Mouse (Mus musculus) CH12.LX (cell line): ENCODE measurements at regions not wholly inside any gene's neighbourhood (a gene's known extent, or its start where the extent isn't known, plus 50 kb on each side); places are given as distances from the start of the nearest gene placed in this dataset.

Experiments
- DNase-seq: peaks from one replicate; pipeline ENCODE4 v3.0.0-alpha.2; 2013; ENCODE audit errors: extremely low read depth
- H3K27ac ChIP-seq: 2 replicates; pipeline ENCODE4 v1.5.1; 2012; ENCODE audit warnings: low read depth, mild to moderate bottlenecking, control low read depth, moderate library complexity; ENCODE audit not compliant: insufficient read depth
- H3K27me3 ChIP-seq: replicated peaks from 2 replicates; pipeline ENCODE3; 2012; ENCODE audit warnings: inconsistent platforms
- H3K36me3 ChIP-seq, 2 experiments: replicated peaks in 1 of 2; 2 replicates each; pipeline versions ENCODE3 to v1.6.1; 2012; ENCODE audit warnings: inconsistent platforms in 1 of 2, low read length in 1 of 2, mild to moderate bottlenecking in 1 of 2, mixed read lengths in 1 of 2, moderate library complexity in 1 of 2; ENCODE audit not compliant: control insufficient read depth in 1 of 2, insufficient read depth in 1 of 2
- H3K4me1 ChIP-seq, 2 experiments: 2 replicates each; pipeline ENCODE4 v1.6.1; 2012; ENCODE audit warnings: inconsistent platforms in 1 of 2, moderate library complexity in 1 of 2; ENCODE audit not compliant: insufficient read depth in 2 of 2, control insufficient read depth in 1 of 2
- H3K4me2 ChIP-seq: 2 replicates; pipeline ENCODE4 v1.6.1; 2012; ENCODE audit warnings: low read depth, mild to moderate bottlenecking, control low read depth; ENCODE audit not compliant: poor library complexity, insufficient read depth, severe bottlenecking
- H3K4me3 ChIP-seq, 3 experiments: fragments of 150-350 bp in 1 of 3; sonication (generic) in 1 of 3; replicated peaks in 1 of 3; 2 replicates each; pipeline versions ENCODE3 to v1.5.1; 2011 to 2012; ENCODE audit warnings: low read depth in 2 of 3, low read length in 2 of 3, mild to moderate bottlenecking in 2 of 3, moderate library complexity in 2 of 3, control low read depth in 1 of 3, improper control_type of control experiment in 1 of 3, inconsistent platforms in 1 of 3, mixed read lengths in 1 of 3; ENCODE audit not compliant: poor library complexity in 1 of 3
- H3K79me2 ChIP-seq: replicated peaks from 2 replicates; pipeline ENCODE4 v1.6.1; 2012; ENCODE audit warnings: mild to moderate bottlenecking, moderate library complexity; ENCODE audit not compliant: control insufficient read depth, poor library complexity, insufficient read depth, severe bottlenecking; ENCODE audit errors: extremely low read depth
- H3K9ac ChIP-seq: 2 replicates; pipeline ENCODE4 v1.6.1; 2012; ENCODE audit warnings: low read depth, mild to moderate bottlenecking, control low read depth, moderate library complexity; ENCODE audit not compliant: insufficient read depth
- H3K9me3 ChIP-seq: replicated peaks from 2 replicates; pipeline ENCODE3; 2012; ENCODE audit warnings: low read length, inconsistent platforms, mixed read lengths
- BHLHE40 ChIP-seq: IDR thresholded peaks from 2 replicates; pipeline ENCODE4 v1.6.1; 2011; ENCODE audit warnings: mild to moderate bottlenecking, low read depth, low read length, improper control_type of control experiment
- CHD1 ChIP-seq: IDR thresholded peaks from 2 replicates; pipeline ENCODE4 v1.6.1; 2012; ENCODE audit warnings: low read depth, low read length, improper control_type of control experiment, inconsistent platforms
- CHD2 ChIP-seq: IDR thresholded peaks from 2 replicates; pipeline ENCODE4 v1.6.1; 2011; ENCODE audit warnings: low read length, improper control_type of control experiment
- CTCF ChIP-seq, 2 experiments: IDR thresholded peaks in 1 of 2; conservative IDR thresholded peaks in 1 of 2; 2 replicates each; pipeline ENCODE4 v1.5.1; 2011 to 2012; ENCODE audit warnings: low read depth in 2 of 2, low read length in 2 of 2, improper control_type of control experiment in 1 of 2, inconsistent platforms in 1 of 2, mild to moderate bottlenecking in 1 of 2, moderate library complexity in 1 of 2
- E2F4 ChIP-seq: IDR thresholded peaks from 2 replicates; pipeline ENCODE4 v1.6.1; 2011; ENCODE audit warnings: low read depth, low read length, improper control_type of control experiment; ENCODE audit not compliant: insufficient replicate concordance
- ELF1 ChIP-seq: IDR thresholded peaks from 2 replicates; pipeline ENCODE4 v1.6.1; 2014; ENCODE audit warnings: low read depth, mild to moderate bottlenecking, inconsistent platforms, low read length, improper control_type of control experiment
- EP300 ChIP-seq: IDR thresholded peaks from 2 replicates; pipeline ENCODE4 v1.6.1; 2011; ENCODE audit warnings: low read length, improper control_type of control experiment
- IRF4 ChIP-seq: IDR thresholded peaks from 2 replicates; pipeline ENCODE4 v1.6.1; 2014; ENCODE audit warnings: low read depth, mild to moderate bottlenecking, inconsistent platforms, low read length, improper control_type of control experiment
- JUN ChIP-seq: IDR thresholded peaks from 2 replicates; pipeline ENCODE4 v1.6.1; 2011; ENCODE audit warnings: low read depth, mild to moderate bottlenecking, low read length, improper control_type of control experiment, moderate library complexity; ENCODE audit not compliant: insufficient read depth
- JUND ChIP-seq: conservative IDR thresholded peaks from 2 replicates; pipeline ENCODE4 v1.6.1; 2011; ENCODE audit warnings: low read depth, low read length, improper control_type of control experiment
- KAT2A ChIP-seq: IDR thresholded peaks from 2 replicates; pipeline ENCODE4 v1.6.1; 2012; ENCODE audit warnings: low read length, improper control_type of control experiment, inconsistent platforms; ENCODE audit not compliant: insufficient replicate concordance
- MAFK ChIP-seq: IDR thresholded peaks from 2 replicates; pipeline ENCODE4 v1.6.1; 2011; ENCODE audit warnings: low read length, improper control_type of control experiment; ENCODE audit not compliant: insufficient replicate concordance
- MAX ChIP-seq: IDR thresholded peaks from 2 replicates; pipeline ENCODE4 v1.6.1; 2011; ENCODE audit warnings: low read length, improper control_type of control experiment
- MAZ ChIP-seq: IDR thresholded peaks from 2 replicates; pipeline ENCODE4 v1.6.1; 2012; ENCODE audit warnings: low read depth, mild to moderate bottlenecking, inconsistent platforms, low read length, improper control_type of control experiment, moderate library complexity
- MEF2A ChIP-seq: IDR thresholded peaks from 2 replicates; pipeline ENCODE4 v1.6.1; 2014; ENCODE audit warnings: low read depth, mild to moderate bottlenecking, inconsistent platforms, low read length, improper control_type of control experiment, borderline replicate concordance
- PAX5 ChIP-seq: IDR thresholded peaks from 2 replicates; pipeline ENCODE4 v1.6.1; 2012; ENCODE audit warnings: low read length, inconsistent platforms, mixed read lengths
- POLR2A ChIP-seq: IDR thresholded peaks from 2 replicates; pipeline ENCODE4 v1.6.1; 2011; ENCODE audit warnings: low read depth, mild to moderate bottlenecking, improper control_type of control experiment, low read length
- RCOR1 ChIP-seq: conservative IDR thresholded peaks from 2 replicates; pipeline ENCODE4 v1.6.1; 2012; ENCODE audit warnings: low read depth, mild to moderate bottlenecking, inconsistent platforms, low read length, improper control_type of control experiment
- SIN3A ChIP-seq: IDR thresholded peaks from 2 replicates; pipeline ENCODE4 v1.6.1; 2012; ENCODE audit warnings: low read length, improper control_type of control experiment, inconsistent platforms
- TBP ChIP-seq: conservative IDR thresholded peaks from 2 replicates; pipeline ENCODE4 v1.6.1; 2011; ENCODE audit warnings: low read depth, low read length, improper control_type of control experiment
- TCF12 ChIP-seq: IDR thresholded peaks from 2 replicates; pipeline ENCODE4 v1.6.1; 2014; ENCODE audit warnings: low read depth, mild to moderate bottlenecking, inconsistent platforms, low read length, improper control_type of control experiment
- USF1 ChIP-seq: IDR thresholded peaks from 2 replicates; pipeline ENCODE4 v1.6.1; 2014; ENCODE audit warnings: low read depth, mild to moderate bottlenecking, inconsistent platforms, low read length, improper control_type of control experiment
- ZC3H11A ChIP-seq: IDR thresholded peaks from 2 replicates; pipeline ENCODE4 v1.6.1; 2012; ENCODE audit warnings: low read depth, mild to moderate bottlenecking, inconsistent platforms, low read length, improper control_type of control experiment
- ZNF384 ChIP-seq: IDR thresholded peaks from 2 replicates; pipeline ENCODE4 v1.6.1; 2012; ENCODE audit warnings: low read depth, low read length, improper control_type of control experiment, inconsistent platforms
- dilution Hi-C: fragments of 300-500 bp; cut with MboI; formaldehyde crosslinking; loops from 2 replicates; pipeline ENCODE4 v1.14.3; 2020; ENCODE audit warnings: low sequenced_read_pairs; ENCODE audit not compliant: extremely low pct_unique_long_range_greater_than_20kb, extremely low pct_ligation_motif_present
- in situ Hi-C: fragments of 300-500 bp; cut with MboI; formaldehyde crosslinking; loops from 3 replicates; pipeline ENCODE4 v1.14.3; 2019; ENCODE audit warnings: low sequenced_read_pairs, low pct_ligation_motif_present, low pct_unique_long_range_greater_than_20kb, mixed read lengths

GRCm38 (mm10) chr9:61669729-61670520 lies 244.4 kb downstream of the Rplp1 start (continued):
- TF ChIP-seq TCF12 (peak; percentile 68; the same call in 1 of the 2 replicates), CHD1 (no peak), JUN (peak; percentile 71; the same call in 1 of the 2 replicates), SIN3A (no peak), MAX (no peak), ELF1 (no peak), ZNF384 (peak; percentile 83), MAFK (peak; percentile 51; the same call in 1 of the 2 replicates), EP300 (peak; percentile 77), BHLHE40 (peak; percentile 76), CTCF (conservative IDR thresholded peaks at IDR 0.05 in 1 of 2, IDR thresholded peaks at IDR 0.05 in 1 of 2; ENCODE audit: low read depth in 2 of 2, low read length in 2 of 2) (no peak), MAZ (no peak), KAT2A (no peak), JUND (peak; percentile 72), IRF4 (peak; percentile 93), USF1 (no peak), CHD2 (peak; percentile 71), PAX5 (no peak), TBP (no peak)

GRCm38 (mm10) chr9:61668723-61669122 lies 245.6 kb downstream of the Rplp1 start:
- H3K4me3 ChIP-seq = no peak overlapping the region
- no peaks in the 10 kb centered on the region for H3K79me2 ChIP-seq
- dilution Hi-C loops = no loop called here
- DNase-seq = no peak
- H3K36me3 ChIP-seq = peaks cover 0 to 2% of the 10 kb centered on the region in 2 experiments
- H3K4me1 ChIP-seq = peaks cover 49 to 77% of the 10 kb centered on the region in 2 experiments
- H3K27ac ChIP-seq = peak overlapping the region; percentile 88
- in situ Hi-C loops = no loop called here
- H3K27me3 ChIP-seq = no peaks in the 10 kb centered on the region
- peaks cover 8% of the 10 kb centered on the region for H3K9me3 ChIP-seq
- H3K9ac ChIP-seq = peak overlapping the region; percentile 31; the same call in 1 of the 2 replicates
- peak overlapping the region; percentile 21; the same call in 1 of the 2 replicates for H3K4me2 ChIP-seq
- TF ChIP-seq RCOR1 = no peak
- TF ChIP-seq POLR2A = no peak
- peak; percentile 82 for TF ChIP-seq CHD1
- TF ChIP-seq MAFK = 0 out of 2 replicates have a peak, but pooled peaks have one; percentile 6
- TF ChIP-seq ZC3H11A = no peak
- TF ChIP-seq E2F4 = no peak
- TF ChIP-seq MEF2A = no peak
- TF ChIP-seq TCF12 = no peak
- TF ChIP-seq MAZ = 0 out of 2 replicates have a peak, but pooled peaks have one; percentile 23
